Mouse (Mus musculus) activated CD4-positive, CD25-positive, alpha-beta regulatory T cell, adult 4 months (primary cell): ENCODE results near the gene Chrna9. TPM values are rescaled to one million over a fixed set of nuclear protein-coding genes. Genes with fewer than 3 reads are reported as not detected.
"Not testable (repeated sequence)": the region's sequence is repeated elsewhere in the genome, so short reads cannot be mapped to it uniquely, and the experiment has no call there.

ENCODE experiments used
- ATAC-seq: one replicate; pipeline ENCODE4 v1.8.0; 2017
- polyA plus RNA-seq, 2 experiments: library from polyadenylated mRNA; unstranded; fragments of 100-300 nt; shearing (Covaris generic); gene quantifications; one replicate each; pipeline ENCODE4 v1.2.1; 2017

Gene Chrna9
- polyA plus RNA-seq, 2 experiments from 2014 or later, result 1.5 TPM; not detected in 1

DNA sequence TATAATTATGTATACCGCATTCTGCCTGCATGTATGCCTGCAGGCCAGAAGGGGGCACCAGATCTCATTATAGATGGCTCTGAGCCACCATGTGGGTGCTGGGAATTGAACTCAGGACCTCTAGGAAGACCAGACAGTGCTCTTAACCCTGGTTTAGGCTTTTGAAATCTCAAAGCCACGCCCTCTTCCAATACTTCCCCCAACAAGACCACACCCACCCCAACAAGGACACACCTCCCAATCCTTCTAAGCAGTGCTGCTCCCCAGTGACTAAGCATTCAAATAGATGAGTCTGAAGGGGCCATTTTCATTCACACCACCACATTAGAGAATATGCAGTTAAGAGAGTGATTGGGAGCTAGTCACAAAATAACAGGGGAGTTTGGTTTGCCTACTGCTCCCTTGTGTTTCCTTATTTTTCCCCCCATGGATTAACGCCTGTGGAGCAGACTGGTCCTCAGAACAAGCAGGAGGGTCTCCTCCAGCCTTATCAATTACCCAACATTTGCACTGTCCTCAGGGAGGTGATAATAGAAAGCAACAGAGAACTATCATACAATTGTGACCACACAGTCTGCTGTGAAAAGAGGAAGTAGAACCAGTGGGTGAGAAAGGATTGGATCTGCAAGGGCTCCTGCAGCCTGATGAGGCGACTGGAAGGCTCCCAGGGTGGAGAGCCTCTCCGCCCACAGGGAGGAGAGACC lies 25.3 kb downstream of the Chrna9 start:
- no peak for ATAC-seq

DNA sequence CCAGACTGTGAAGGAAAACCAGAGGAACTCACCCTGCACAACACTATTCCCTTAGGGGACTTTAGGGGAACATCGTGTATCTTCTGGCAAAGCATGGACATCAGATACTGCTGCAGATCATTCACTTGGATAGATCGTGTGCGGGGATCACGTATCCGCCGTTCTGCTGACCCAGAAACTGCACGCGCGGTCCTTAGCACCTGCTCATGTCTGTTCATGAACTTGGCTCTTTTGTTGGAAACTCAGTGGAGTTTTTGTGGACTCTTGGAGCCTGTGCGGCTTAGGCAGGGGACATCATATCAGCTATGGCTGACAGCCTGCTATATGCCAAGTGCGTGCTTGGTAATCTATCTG lies 25.9 kb downstream of the Chrna9 start:
- no peak for ATAC-seq

DNA sequence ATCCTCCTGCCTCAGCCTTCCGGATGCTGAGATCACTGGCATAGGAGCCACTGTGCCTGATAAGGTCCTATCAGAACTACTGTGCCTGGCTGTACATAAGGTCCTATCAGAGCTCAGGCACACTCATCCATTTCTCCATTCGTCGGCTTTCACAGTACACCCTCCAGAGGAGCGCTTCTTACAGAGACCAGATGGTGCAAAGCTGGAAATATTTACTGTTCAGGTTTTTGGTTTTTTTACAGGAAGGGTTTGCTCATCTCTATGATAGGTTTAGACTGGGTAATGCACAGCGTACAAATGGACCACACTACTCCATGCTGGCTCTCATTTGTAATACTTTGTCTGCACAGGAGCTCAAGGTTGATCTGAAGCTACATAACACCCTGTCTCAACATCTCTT lies 28.6 kb downstream of the Chrna9 start:
- no peak for ATAC-seq

DNA sequence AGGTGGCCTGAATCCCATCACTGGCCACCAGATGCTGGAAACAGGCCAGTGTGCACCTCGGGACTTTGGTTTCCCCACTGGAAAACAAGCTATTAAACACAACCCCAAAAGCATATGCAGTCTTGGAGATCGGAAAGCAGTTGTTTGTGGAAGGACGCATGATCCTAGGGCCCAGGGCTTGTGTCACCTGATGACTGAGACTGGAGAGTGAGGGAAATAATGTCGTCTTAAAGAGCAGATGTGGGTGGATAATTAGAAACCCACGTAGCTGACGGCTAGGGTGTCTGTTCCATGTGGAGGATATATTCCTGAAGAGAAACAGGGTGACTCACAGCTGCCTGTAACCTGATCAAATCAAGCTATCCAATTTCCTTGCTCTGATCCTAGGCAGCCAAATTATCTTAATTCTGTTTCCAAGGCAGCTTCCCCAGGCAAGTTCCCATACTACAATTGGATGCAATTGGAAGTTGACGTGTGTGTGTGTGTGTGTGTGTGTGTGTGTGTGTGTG lies 31.1 kb downstream of the Chrna9 start:
- no peak for ATAC-seq

DNA sequence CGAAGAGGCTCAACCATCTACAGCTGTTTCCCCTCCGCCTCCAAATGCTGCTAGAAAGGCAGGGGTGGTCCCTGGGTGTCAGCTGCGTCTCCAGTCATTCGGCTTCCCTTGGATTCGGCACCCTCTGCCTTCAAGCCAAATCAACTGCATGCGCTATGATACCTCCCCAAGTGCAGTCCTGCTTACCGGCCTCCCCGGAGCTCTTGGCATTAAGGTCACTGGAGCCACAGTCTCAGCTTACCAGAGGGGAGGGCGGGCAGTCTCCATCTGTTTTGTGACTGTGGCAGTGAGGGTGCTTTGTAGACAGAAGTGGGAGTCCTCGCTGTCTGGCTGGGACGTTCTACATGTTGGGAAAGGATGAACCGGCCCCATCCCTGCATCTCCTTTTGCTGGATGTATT lies 32.4 kb downstream of the Chrna9 start:
- no peak for ATAC-seq

DNA sequence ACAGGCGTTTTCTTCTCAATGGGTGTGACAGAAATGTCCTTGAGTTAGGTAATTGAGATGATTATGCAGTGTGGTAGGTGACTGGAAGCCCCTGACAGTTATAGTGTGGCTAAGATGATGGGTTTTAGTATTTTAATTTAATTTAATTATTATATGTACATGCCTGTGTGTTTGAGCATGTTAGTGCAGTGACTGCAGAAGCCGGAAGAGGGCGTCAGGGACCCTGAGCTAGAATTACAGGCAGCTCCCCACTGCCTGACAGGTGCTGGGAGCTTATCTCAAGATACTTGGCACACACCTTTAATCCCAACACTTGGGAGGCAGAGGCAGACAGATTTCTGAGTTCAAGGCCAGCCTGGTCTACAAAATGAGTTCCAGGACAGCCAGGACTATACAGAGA lies 33.3 kb downstream of the Chrna9 start:
- ATAC-seq, result no peak

DNA sequence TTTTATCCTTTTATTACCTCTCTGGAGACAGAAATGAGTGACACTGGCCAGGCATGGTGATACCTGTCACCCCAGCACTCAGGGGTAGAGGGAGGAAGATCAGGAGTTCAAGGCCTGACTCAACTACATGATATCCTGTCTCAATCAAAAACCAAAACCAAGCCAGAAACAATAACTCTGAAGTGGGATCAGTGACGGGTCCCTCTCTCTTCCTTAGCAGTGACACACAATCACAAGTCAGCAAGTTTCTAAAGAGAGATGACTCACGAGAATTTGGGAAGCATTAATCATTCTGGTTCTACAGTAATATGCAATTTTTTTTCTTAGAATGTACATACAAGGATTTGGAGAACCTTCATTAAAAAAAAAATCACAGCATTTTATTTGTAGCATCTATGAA lies 38.5 kb downstream of the Chrna9 start:
- no peak for ATAC-seq

DNA sequence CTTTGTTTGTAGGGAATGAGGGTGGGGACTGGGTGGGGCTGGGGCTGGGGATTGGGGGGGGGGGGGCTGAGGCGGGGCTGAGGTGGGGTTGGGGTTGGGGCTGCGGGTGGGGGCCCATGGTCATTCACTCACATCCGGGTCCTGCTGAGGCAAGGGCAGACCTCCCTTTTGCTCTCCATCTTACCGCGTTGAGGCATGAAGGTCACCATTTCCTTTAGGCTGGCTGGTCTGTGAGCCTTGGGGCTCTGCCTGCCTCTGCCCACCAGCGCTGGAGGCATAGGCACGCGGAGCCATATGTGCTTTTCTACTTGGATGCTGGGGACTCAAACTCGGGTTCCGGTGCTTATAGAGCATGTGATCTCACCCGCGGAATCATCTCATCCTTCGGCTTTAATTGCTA lies 41.0 kb downstream of the Chrna9 start:
- no peak for ATAC-seq

DNA sequence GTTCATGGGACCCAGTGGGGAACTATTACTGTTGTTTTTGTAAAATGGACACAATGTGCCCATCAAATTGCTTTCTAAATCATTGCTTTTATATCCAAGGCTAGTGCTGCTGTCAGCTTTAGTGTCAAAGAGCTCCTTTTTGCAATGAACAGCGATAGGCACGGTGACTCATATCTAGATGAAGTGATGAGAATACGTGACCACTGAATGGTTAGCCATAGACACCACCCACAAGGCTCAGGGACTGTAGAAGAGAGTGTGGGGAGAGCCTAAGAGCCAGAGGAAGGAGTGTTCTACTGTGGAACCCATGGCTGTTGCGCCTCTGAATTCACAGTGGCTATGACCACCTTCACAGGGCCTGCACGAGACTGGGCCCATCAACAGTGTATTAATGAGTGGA lies 51.7 kb downstream of the Chrna9 start:
- ATAC-seq, result no peak

DNA sequence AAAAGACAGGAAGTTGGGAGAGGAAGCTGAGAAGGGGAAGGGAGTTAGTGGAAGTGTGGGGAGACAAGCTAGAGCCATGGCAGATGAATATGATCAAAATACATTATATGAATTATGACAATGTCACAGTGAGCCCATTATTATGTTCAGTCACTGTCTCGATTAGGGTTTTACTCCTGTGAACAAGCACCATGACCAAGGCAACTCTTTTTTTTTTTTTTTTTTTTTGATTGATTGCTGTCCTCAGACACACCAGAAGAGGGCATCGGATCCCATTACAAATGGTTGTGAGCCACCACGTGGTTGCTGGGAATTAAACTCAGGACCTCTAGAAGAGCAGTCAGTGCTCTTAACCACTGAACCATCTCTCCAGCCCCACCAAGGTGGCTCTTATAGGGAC lies 52.3 kb downstream of the Chrna9 start:
- ATAC-seq, result not testable (repeated sequence)

DNA sequence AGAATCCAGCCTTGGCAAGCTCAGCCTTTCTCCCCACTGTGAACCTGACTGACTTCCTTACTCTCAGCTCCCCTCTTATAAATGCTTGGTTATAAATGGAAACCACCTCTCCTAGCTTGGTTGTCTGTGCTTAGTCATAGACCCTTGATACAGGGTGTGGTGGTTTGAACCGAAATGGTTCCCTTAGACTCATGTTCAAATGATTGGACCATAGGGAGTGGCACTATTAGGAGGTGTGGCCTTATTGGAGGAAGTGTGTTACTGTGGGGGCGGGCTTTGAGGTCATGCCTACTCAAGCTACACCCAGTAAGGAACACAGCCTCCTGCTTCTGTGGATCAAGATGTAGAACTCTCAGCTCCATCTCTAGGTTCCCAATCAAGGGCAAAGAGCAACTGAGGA lies 56.5 kb downstream of the Chrna9 start:
- ATAC-seq, result peak; percentile 32

DNA sequence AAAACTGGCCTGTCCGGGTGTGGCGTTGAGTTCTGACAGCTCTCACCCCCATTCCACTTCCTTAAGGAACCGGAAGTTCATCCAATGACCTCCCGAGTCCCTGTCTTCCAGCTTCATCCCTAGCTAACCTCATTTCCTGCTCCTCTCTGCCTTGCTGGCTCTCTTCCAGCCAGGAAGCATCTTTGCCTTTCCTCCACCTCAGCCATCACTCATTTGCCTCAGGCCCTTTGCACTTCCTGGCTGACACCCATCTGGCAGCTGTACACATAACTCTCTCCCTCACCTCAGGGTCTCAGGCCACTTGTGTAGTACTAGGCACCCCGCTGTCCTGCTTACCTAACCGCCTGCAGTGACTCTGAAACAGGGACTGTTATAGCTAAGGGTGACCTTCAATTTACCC lies 59.9 kb downstream of the Chrna9 start:
- ATAC-seq, result no peak

DNA sequence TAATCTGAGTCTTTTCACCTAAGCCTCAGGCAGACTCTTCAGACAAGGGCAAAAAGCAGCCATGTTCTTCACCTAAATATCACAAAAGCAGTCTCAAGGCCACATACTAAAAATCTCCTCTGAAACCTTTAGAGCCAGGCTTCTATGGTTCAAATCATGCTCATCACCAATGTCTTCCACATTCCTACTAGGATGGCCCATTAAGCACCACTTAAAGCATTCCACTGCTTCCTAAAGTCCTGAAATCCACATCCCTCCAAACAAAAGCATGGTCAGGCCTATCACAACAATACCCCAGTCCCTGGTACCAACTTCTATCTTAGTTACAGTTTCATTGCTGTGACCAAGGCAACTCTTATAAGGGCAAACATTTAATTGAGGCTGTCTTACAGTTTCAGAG lies 63.1 kb downstream of the Chrna9 start:
- ATAC-seq, result no peak

DNA sequence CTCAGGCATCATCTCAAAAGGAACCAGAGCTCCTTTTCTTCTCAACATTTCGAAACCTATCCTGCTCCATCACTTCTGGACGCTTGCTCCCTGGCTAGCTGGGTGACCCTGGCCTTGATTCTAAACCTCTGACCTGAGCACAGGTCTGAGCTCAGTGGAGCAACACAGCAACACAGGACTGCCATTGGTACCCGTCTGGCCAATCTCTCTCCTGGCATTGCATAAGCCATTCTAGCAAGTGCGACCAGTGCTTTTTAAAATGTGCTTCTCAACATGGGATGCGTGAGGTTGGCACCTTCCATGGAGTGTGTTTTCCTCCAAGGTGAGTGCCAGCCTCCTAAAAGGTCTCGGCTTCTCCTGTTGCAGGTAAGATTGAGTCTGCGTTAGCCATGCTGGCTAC lies 64.4 kb downstream of the Chrna9 start:
- ATAC-seq, result no peak

DNA sequence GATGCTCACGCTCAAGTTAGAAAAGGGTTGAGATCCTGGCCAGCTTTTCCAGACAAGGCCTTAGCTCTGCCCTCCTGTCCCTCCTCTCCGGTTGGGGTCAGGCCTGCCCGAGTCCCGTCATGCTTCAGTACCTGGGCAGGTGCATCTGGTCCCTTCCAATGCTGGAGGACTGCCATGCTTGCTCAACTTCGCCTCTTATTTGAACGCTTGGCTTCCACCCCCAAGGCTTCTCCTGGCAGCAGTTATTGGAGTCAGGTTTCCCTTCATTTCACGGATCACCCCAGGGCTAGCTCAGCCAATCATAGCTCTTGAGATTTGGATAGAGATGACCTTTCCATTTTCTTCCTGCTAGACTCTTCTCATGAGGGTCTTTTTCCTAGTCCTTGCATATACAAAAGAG lies 65.4 kb downstream of the Chrna9 start:
- no peak for ATAC-seq

DNA sequence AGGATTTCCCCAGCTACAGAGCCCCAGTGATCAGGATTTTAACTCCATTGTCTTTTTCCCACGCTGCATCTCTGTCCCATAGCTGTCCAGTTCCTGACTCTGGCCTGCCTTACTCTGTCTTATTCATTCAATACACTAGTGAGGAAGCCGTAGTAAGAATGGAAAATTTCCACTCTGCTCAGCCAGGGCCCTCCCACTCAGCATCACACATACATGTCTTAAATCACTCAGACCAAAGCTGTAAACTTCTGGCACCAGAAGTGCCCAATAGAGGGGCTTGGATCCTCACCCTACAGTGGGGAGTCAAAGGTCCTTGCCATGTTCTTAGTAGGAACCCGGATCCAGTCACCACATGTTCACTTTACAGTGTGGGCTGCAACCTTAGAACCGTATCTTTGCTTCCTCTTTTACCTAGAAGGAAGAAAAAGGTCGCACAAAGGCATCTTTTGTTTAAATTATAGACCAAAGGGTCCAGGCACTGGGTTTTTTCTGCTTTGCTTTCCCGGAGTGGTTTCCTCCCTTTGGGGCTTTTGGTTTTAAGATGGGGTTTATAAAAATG lies 65.9 kb downstream of the Chrna9 start:
- no peak for ATAC-seq

DNA sequence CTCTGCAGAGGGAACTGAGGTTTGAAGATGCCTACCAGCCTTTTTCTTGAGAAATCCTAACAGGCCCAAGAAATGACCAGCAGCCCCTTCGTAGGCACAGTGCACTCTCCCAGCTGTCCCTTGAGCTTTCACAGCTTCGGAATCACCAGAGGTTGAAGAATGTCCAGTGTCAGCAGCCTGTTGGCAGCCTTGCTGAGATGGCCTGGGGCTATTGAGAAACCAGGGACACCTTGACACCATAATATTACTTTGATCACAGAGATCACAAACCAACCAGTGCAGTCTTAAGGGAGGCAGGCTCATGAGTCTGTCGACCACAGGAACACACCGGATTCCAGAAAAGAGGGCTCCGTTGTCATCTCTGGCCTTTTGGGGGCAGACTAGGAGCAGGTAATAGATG lies 66.5 kb downstream of the Chrna9 start:
- no peak for ATAC-seq

DNA sequence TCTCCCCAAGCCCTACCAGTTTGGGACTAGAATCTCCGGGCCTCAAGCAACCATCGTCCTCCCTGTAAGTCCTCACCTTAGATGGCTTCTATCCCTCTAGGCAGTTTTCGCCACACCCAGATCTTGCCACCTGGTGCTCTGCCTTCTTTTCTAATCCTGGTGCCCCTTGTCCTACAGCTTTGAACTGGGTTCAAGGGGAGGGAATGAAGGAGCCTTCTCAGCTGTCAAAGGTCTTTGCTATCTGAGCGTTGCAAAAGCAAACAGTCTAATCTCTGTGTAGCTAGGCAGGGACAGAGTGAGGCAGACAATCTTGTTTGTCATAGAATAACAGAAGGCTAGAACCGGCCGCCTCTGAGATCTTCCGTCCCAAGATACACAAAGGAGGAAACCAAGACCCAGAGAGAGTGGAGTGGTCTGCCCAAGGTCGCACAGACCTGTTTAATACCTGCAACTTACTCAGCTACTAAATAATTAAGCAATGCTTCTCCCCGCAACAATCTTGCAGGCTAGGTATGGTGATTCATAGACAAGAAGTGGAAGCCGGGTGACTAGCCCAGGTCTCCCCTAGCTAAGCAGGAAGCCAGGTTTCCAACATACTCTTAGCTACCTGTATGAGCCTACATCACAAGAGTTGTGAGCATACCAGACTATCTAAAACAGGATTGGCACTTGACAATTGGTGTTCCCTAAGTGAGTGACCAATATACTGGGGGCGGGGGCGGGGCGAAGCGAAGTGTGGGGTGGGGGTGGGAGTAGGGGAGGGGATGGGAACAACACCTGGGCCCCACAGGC lies 69.6 kb downstream of the Chrna9 start, which contains the start of gene 9130230L23Rik:
Gene 9130230L23Rik (minus strand): TSS at position 152 of the 792 bp plus-strand sequence.
- ATAC-seq, result no peak

DNA sequence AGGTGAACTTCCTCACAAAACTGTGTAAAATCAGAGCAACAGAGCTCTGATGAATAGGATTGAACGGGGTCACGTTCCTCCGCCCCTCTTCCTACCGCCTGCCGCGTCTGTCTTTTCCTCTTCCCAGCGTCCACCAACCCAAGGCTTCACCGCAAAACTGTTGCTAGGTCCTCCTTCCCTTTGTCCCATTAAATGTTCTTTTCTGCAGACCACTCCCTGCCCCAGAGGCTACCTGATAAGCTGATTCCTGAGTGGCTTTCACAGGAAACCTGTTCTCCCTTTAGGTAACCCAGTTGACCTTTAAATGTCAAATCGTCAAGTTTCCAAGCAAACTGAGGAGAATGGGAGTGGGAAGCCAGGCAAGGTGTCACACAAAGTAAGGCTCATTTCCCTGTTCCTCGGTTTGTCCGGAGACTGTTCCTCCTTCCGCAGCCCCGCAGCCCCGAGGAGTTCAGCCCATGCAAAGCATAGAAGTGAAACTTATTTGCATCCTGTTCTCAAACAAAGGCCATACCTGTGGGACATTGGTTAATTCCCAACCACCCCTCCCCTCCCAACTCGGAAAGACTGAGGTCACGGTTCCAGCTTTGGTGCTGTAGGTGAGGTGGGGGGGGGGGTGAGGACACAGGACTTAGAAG lies 70.4 kb downstream of the Chrna9 start:
- no peak for ATAC-seq

DNA sequence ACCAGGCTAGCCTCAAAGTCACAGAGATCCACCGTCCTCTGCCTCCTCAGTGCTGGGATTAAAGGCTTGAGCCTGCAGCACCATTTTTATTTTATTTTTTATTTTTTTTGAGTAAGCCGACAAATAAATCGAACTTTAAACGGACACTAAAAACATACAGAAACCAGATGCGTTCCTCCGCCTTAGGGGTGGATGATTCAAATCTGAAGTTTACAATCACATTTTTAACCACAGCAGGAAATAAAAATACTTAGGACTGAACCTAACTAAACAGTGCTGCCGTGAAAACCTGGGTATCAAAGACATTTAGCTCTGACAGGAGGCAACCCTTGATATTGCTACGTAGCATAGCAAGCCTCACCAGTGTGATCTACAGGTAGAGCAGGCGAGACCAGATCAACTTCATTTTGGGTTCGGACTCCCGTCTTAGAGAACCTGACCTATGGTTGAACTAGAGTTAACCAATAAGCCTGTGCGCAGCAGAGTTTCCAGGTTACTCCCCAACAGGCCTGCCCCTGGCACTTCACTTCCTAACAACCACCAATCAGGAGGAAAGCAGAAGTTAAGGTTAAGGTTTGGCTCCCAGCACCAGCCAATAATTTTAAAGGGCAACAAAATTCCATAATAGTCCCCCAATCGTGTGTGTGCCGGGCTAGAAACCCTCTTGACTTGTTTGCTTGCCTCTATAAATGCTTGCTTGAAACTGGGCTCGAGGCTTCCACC lies 73.7 kb downstream of the Chrna9 start:
- peak; percentile 61 for ATAC-seq

DNA sequence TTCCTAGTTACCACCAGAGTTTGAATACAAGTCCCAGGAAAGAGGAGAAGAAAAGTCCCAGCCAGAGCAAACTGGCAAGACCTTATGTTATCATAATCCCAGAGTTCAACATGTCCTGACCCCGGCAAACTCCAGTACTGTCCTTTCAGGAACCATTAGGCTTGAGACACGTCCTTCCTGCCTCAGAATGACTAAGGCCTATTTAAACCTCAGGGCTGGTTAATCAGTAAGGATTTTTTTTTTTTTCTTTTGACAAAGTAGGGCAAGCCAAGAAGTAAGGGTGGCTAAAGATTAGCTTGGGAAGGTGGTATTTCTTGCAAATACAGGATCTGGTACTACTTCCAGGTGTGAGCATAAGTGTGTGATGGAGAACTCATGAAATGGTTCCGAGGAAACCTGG lies 79.3 kb downstream of the Chrna9 start:
- no peak for ATAC-seq

DNA sequence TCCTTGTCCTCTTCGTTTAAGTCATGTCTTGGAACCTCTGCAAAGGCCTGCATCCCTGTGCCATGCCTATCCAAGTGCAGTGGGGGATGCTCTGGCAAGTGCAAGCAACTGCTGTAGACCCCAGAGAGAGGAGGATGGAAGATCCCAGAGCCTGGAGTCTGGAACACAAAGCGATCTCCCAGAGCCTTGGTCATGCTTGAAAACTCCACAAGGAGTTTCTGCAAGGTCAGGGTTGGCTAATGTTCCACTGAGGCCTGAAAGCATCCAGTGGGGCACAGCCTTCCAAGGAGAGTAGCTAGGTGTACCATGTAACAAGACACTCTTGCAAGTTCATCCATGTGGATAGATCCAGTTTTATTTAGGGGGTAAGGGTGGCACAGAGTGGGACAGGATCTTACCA lies 79.7 kb downstream of the Chrna9 start:
- ATAC-seq, result no peak
